Mouse (Mus musculus) left cerebral cortex, adult 8-10 months (tissue): ENCODE measurements around the gene Ccn2. TPM values are rescaled to one million over a fixed set of nuclear protein-coding genes. Genes with fewer than 3 reads are reported as not detected.

Source experiments
- DNase-seq, 2 experiments: peaks; one replicate each; pipeline ENCODE4 v3.0.0; 2022; ENCODE audit warnings: low spot score in 2 of 2
- total RNA-seq, 4 experiments: library from RNA; stranded (reverse); gene quantifications; 2 replicates each; pipeline ENCODE4 v1.2.4; 2022

The Ccn2 gene
- total RNA-seq, 4 experiments from 2014 or later, result 22.7 to 32.0 (median 30.3) TPM

- no peak for DNase-seq
These were observed 45.1 kb downstream of the Ccn2 start for GRCm38 (mm10) chr10:24640186-24640875.

- DNase-seq, result no peak
These were observed 46.3 kb downstream of the Ccn2 start for GRCm38 (mm10) chr10:24641416-24642140.

- no peak for DNase-seq
These were observed 47.7 kb downstream of the Ccn2 start for GRCm38 (mm10) chr10:24642796-24643580.

GRCm38 (mm10) chr10:24645169-24645568 is 49.9 kb downstream of the Ccn2 start:
- no peak for DNase-seq

Other genes starting within 250 kb of the Ccn2 start
- gene Enpp1, start 116.7 kb downstream of the Ccn2 start, total RNA-seq, result 1 to 10 TPM; 4.5 to 5.5 (median 4.6) TPM
- gene Enpp3, start 247.4 kb downstream of the Ccn2 start, total RNA-seq, result 1 to 10 TPM in 2 of 4 experiments, under 1 TPM in 2; 0.58 to 1.1 (median 0.84) TPM